Mouse (Mus musculus): ENCODE data around the gene Baiap2l2.

GRCm38 (mm10) chr15:79268521-79268920, 16.8 kb downstream of the Baiap2l2 start:
- no peak for TF ChIP-seq CTCF (IDR thresholded peaks at IDR 0.05; ENCODE audit: borderline replicate concordance, insufficient read depth, low read length)
- no peak for TF ChIP-seq POLR2A (IDR thresholded peaks at IDR 0.05; ENCODE audit: low read depth, low read length)

Data from embryonic fibroblast, embryonic 13.5 days (primary cell).